20 mouse cellular contexts compared by ENCODE assay signal in genomic region chr5:131690781-131691180, GRCm38 (mm10).
DNase-seq lines count a peak whose midpoint lies in the region; ATAC-seq and TF ChIP-seq lines count a peak whose summit lies in the region.
"Had no signal": no experiment of that assay in that cellular context is flagged by ENCODE, and none has a peak within 500 bp of the region (broad histone marks: within the 10 kb centered on the region; RNA-seq: fewer than 3 reads in every experiment).

No protein-coding gene starts in this region.

- no peak overlapping the region for H3K4me3 ChIP-seq in gastrocnemius, adult 2 months
- no peak overlapping the region for H3K4me3 ChIP-seq in layer of hippocampus, adult 2 months
- no peak overlapping the region for H3K4me3 ChIP-seq in hindbrain, embryonic 11.5 days (ENCODE audit: low read depth, low read length)
- H3K4me3 ChIP-seq: embryonic facial prominence, embryonic 12.5 days; hindbrain, embryonic 10.5 days; liver, embryonic 15.5 days; midbrain, embryonic 10.5 days; neural tube, embryonic 13.5 days had no signal

- H3K4me2 ChIP-seq in hindbrain, embryonic 11.5 days (replicated peaks; ENCODE audit: low read depth, low read length) = no peak overlapping the region
- H3K4me2 ChIP-seq: embryonic facial prominence, embryonic 12.5 days; liver, embryonic 15.5 days; neural tube, embryonic 13.5 days had no signal

- H3K4me1 ChIP-seq in hindbrain, embryonic 11.5 days (replicated peaks; ENCODE audit: control insufficient read depth, insufficient read depth, low read length) = no peaks in the 10 kb centered on the region
- H3K4me1 ChIP-seq: embryonic facial prominence, embryonic 12.5 days; hindbrain, embryonic 10.5 days; liver, embryonic 15.5 days; midbrain, embryonic 10.5 days had no signal

- DNase-seq in adrenal gland, adult 2 months = peak; percentile 41
- DNase-seq in adrenal gland, adult 8-10 months = no peak
- DNase-seq in gastrocnemius, adult 2 months = peak; percentile 77
- DNase-seq in gastrocnemius, postnatal 36 days = no peak
- DNase-seq in NIH3T3 (ENCODE audit: low read depth) = peak; percentile 4
- DNase-seq in heart, postnatal 10 days = peak; percentile 57 to 70
- no peak for DNase-seq in layer of hippocampus, adult 2 months (ENCODE audit: low spot score in 2 of 2)
- DNase-seq in hindbrain, embryonic 11.5 days (ENCODE audit: low spot score) = no peak
- DNase-seq: forebrain, postnatal 0 days; kidney, adult 8-10 months; kidney, postnatal 36 days; thymus, postnatal 14 days had no signal

- H3K9ac ChIP-seq in hindbrain, embryonic 11.5 days (ENCODE audit: low read depth, low read length) = no peak overlapping the region
- H3K9ac ChIP-seq: embryonic facial prominence, embryonic 12.5 days; forebrain, postnatal 0 days; liver, embryonic 15.5 days; neural tube, embryonic 13.5 days had no signal

- intact Hi-C loops in gastrocnemius, adult 2 months (cut with DNase I) = no loop called here
- intact Hi-C loops in gastrocnemius, postnatal 36 days (cut with DNase I) = no loop called here
- intact Hi-C loops in heart, postnatal 10 days (cut with DNase I) = no loop called here

- no peaks in the 10 kb centered on the region for H3K36me3 ChIP-seq in hindbrain, embryonic 11.5 days (ENCODE audit: control insufficient read depth, insufficient read depth, low read length)
- H3K36me3 ChIP-seq: embryonic facial prominence, embryonic 12.5 days; G1E; hindbrain, embryonic 10.5 days; liver, embryonic 15.5 days; midbrain, embryonic 10.5 days; neural tube, embryonic 13.5 days had no signal

- H3K27me3 ChIP-seq in hindbrain, embryonic 11.5 days (ENCODE audit: control insufficient read depth, insufficient read depth, low read length) = no peaks in the 10 kb centered on the region
- H3K27me3 ChIP-seq: embryonic facial prominence, embryonic 12.5 days; liver, embryonic 15.5 days; neural tube, embryonic 13.5 days had no signal

- WGBS in hindbrain, embryonic 11.5 days = 92% methylated on average over 1 of the region's 1 CpGs

- TF ChIP-seq CTCF in gastrocnemius, adult 2 months (IDR thresholded peaks at IDR 0.05) = no peak
- TF ChIP-seq CTCF in layer of hippocampus, adult 2 months (conservative IDR thresholded peaks at IDR 0.05) = no peak

- H3K27ac ChIP-seq in gastrocnemius, adult 2 months = no peak overlapping the region
- no peak overlapping the region for H3K27ac ChIP-seq in layer of hippocampus, adult 2 months
- H3K27ac ChIP-seq in hindbrain, embryonic 11.5 days (ENCODE audit: low read depth, low read length) = no peak overlapping the region
- H3K27ac ChIP-seq: embryonic facial prominence, embryonic 12.5 days; hindbrain, embryonic 10.5 days; liver, embryonic 15.5 days; midbrain, embryonic 10.5 days; neural tube, embryonic 13.5 days had no signal

- no peak for ATAC-seq in hindbrain, embryonic 11.5 days (ENCODE audit: low FRiP score)
- ATAC-seq: CD4-positive, CD25-positive, alpha-beta regulatory T cell, adult 4 months; forebrain, postnatal 0 days; inflammation-experienced regulatory T-cells, adult 6 months had no signal

- H3K9me3 ChIP-seq in hindbrain, embryonic 11.5 days (ENCODE audit: control insufficient read depth, low read length) = no peaks in the 10 kb centered on the region
- H3K9me3 ChIP-seq: embryonic facial prominence, embryonic 12.5 days; hindbrain, embryonic 10.5 days; liver, embryonic 15.5 days; midbrain, embryonic 10.5 days; neural tube, embryonic 13.5 days had no signal

Comparison
In these comparisons a context has a peak if more than half of its experiments do, and no peak if none do; other contexts are left out.
1. DNase-seq: peak in adrenal gland, adult 2 months (single experiment), gastrocnemius, adult 2 months (single experiment), NIH3T3 (single experiment) and heart, postnatal 10 days (2 of 2); none in adrenal gland, adult 8-10 months (single experiment), gastrocnemius, postnatal 36 days (0 of 2), layer of hippocampus, adult 2 months (0 of 2) and hindbrain, embryonic 11.5 days (single experiment).